Mouse (Mus musculus) forebrain, embryonic 10.5 days (tissue): ENCODE measurements at regions not wholly inside any gene's neighbourhood (a gene's known extent, or its start where the extent isn't known, plus 50 kb on each side); places are given as distances from the start of the nearest gene placed in this dataset.

Experiments
- DNase-seq: peaks from one replicate; pipeline ENCODE4 v3.0.0-alpha.2; 2017; ENCODE audit warnings: low spot score; ENCODE audit errors: extremely low spot score
- H3K27ac ChIP-seq: fragments of 300-500 bp; sonication (generic); 2 replicates; pipeline ENCODE4 v1.5.1; 2016; ENCODE audit warnings: mild to moderate bottlenecking
- H3K27me3 ChIP-seq: fragments of 300-500 bp; sonication (generic); 2 replicates; pipeline ENCODE4 v1.6.1; 2016; ENCODE audit warnings: mild to moderate bottlenecking; ENCODE audit not compliant: poor library complexity, severe bottlenecking
- H3K36me3 ChIP-seq: fragments of 300-500 bp; sonication (generic); replicated peaks from 2 replicates; pipeline ENCODE4 v1.6.1; 2016; ENCODE audit warnings: mild to moderate bottlenecking, moderate library complexity
- H3K4me1 ChIP-seq: fragments of 300-500 bp; sonication (generic); 2 replicates; pipeline ENCODE4 v1.6.1; 2016
- H3K4me3 ChIP-seq: fragments of 300-500 bp; sonication (generic); 2 replicates; pipeline ENCODE4 v1.5.1; 2016; ENCODE audit warnings: mild to moderate bottlenecking, moderate library complexity
- H3K9me3 ChIP-seq: fragments of 300-500 bp; sonication (generic); 2 replicates; pipeline ENCODE4 v1.6.1; 2016; ENCODE audit warnings: mild to moderate bottlenecking, moderate library complexity
- WGBS: fragments of 180-500 bp; shearing (Covaris S2); methylation state at CpG from one replicate; pipeline ENCODE4 v1.1.7; 2016; 5-methylcytosine and 5-hydroxymethylcytosine counted together

DNA sequence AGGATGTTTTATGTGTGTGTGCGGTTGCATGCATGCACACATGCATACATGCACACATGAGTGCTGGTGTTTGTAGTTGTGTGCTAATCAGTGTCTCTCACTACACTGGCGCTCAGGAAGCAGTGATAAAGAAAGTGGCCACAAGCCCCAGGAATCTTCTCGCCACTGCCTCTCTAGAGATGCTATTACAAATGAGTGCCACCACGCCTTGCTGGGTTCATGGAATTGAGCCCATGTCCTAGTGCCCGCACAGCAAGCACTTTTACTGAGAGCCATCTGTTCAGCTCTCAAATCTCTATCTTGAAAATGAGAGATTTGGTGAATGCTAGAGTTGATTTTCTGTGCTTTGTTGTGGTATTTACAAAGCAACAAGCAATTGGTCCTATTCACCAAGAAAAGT lies 373.3 kb downstream of the Lpin1 start:
- H3K27me3 ChIP-seq, result no peaks in the 10 kb centered on the region
- WGBS, result 88% methylated on average over 5 of the region's 5 CpGs

GRCm38 (mm10) chr12:16233559-16233958 lies 377.2 kb downstream of the Lpin1 start:
- Histone ChIP-seq H3K27me3 (no peaks in the 10 kb centered on the region), H3K4me3 (no peak overlapping the region), H3K9me3 (no peaks in the 10 kb centered on the region), H3K36me3 (no peaks in the 10 kb centered on the region), H3K27ac (no peak overlapping the region), H3K4me1 (0 out of 2 replicates have a peak, but pooled peaks cover 4% of the 10 kb centered on the region)
- WGBS, result 86% methylated on average over 3 of the region's 3 CpGs
- DNase-seq, result no peak

More for the DNA sequence above, 373.3 kb downstream of the Lpin1 start:
- H3K27ac ChIP-seq, result no peak overlapping the region
- H3K36me3 ChIP-seq, result no peaks in the 10 kb centered on the region
- no peak overlapping the region for H3K4me3 ChIP-seq
- DNase-seq, result no peak
- H3K9me3 ChIP-seq, result no peaks in the 10 kb centered on the region
- H3K4me1 ChIP-seq, result no peaks in the 10 kb centered on the region

- no peaks in the 10 kb centered on the region for H3K9me3 ChIP-seq
- no peaks in the 10 kb centered on the region for H3K36me3 ChIP-seq
- H3K4me1 ChIP-seq, result 0 out of 2 replicates have a peak, but pooled peaks cover 4% of the 10 kb centered on the region
- H3K4me3 ChIP-seq, result no peak overlapping the region
- 89% methylated on average over 8 of the region's 8 CpGs for WGBS
- no peak for DNase-seq
- H3K27ac ChIP-seq, result no peak overlapping the region
- H3K27me3 ChIP-seq, result no peaks in the 10 kb centered on the region
Observed at GRCm38 (mm10) chr12:16232828-16233227, 377.9 kb downstream of the Lpin1 start.

GRCm38 (mm10) chr12:16232051-16232450 lies 378.7 kb downstream of the Lpin1 start:
- H3K4me1 ChIP-seq, result 0 out of 2 replicates have a peak, but pooled peaks cover 4% of the 10 kb centered on the region
- H3K27ac ChIP-seq, result no peak overlapping the region
- H3K9me3 ChIP-seq, result no peaks in the 10 kb centered on the region
- H3K27me3 ChIP-seq, result no peaks in the 10 kb centered on the region
- WGBS, result 55% methylated on average over 2 of the region's 2 CpGs
- H3K36me3 ChIP-seq, result no peaks in the 10 kb centered on the region
- no peak for DNase-seq
- H3K4me3 ChIP-seq, result no peak overlapping the region

- Histone ChIP-seq H3K27me3 (no peaks in the 10 kb centered on the region), H3K4me3 (no peak overlapping the region), H3K36me3 (no peaks in the 10 kb centered on the region), H3K27ac (no peak overlapping the region), H3K9me3 (no peaks in the 10 kb centered on the region), H3K4me1 (0 out of 2 replicates have a peak, but pooled peaks cover 4% of the 10 kb centered on the region)
- no peak for DNase-seq
- 92% methylated on average over 2 of the region's 2 CpGs for WGBS
Observed at GRCm38 (mm10) chr12:16231093-16231492, 379.7 kb downstream of the Lpin1 start.

- no peaks in the 10 kb centered on the region for H3K36me3 ChIP-seq
- H3K4me1 ChIP-seq, result peaks cover 4% of the 10 kb centered on the region; the same call in 1 of the 2 replicates
- H3K4me3 ChIP-seq, result no peak overlapping the region
- no peaks in the 10 kb centered on the region for H3K9me3 ChIP-seq
- no peaks in the 10 kb centered on the region for H3K27me3 ChIP-seq
- no peak overlapping the region for H3K27ac ChIP-seq
- no peak for DNase-seq
- 85% methylated on average over 2 of the region's 2 CpGs for WGBS
Observed at GRCm38 (mm10) chr12:16225428-16225827, 385.3 kb downstream of the Lpin1 start.

GRCm38 (mm10) chr12:16222836-16223450 lies 387.8 kb downstream of the Lpin1 start:
- H3K27me3 ChIP-seq, result no peaks in the 10 kb centered on the region
- no peaks in the 10 kb centered on the region for H3K36me3 ChIP-seq
- WGBS, result 77% methylated on average over 9 of the region's 9 CpGs
- peaks cover 4% of the 10 kb centered on the region; the same call in 1 of the 2 replicates for H3K4me1 ChIP-seq
- DNase-seq, result no peak
- H3K4me3 ChIP-seq, result no peak overlapping the region
- no peaks in the 10 kb centered on the region for H3K9me3 ChIP-seq
- H3K27ac ChIP-seq, result no peak overlapping the region

- Histone ChIP-seq H3K4me3 (no peak overlapping the region), H3K27ac (no peak overlapping the region), H3K27me3 (no peaks in the 10 kb centered on the region), H3K36me3 (no peaks in the 10 kb centered on the region), H3K9me3 (no peaks in the 10 kb centered on the region), H3K4me1 (peaks cover 4% of the 10 kb centered on the region; the same call in 1 of the 2 replicates)
- no peak for DNase-seq
Observed at GRCm38 (mm10) chr12:16222205-16222604, 388.6 kb downstream of the Lpin1 start.

DNA sequence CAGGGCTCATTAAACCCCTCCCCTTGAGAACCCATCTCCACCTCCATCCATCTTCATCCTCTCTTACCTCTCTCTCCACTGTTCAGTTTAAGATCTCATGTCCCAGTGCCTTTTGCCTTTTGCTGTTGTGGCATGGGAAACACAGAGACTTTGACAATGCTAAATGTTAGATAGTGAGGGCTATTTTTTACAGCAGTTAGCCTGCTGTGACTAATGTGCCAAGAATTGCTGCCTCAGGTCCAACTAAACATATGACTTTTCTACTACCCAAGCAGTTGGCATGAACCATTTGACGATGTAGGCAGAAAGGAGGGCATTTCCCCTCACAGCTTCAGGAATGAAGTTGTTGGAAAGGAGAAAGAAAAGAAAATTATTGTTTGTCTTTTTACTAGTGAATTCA lies 389.6 kb downstream of the Lpin1 start:
- no peaks in the 10 kb centered on the region for H3K36me3 ChIP-seq
- H3K4me1 ChIP-seq, result peaks cover 4% of the 10 kb centered on the region; the same call in 1 of the 2 replicates
- no peaks in the 10 kb centered on the region for H3K9me3 ChIP-seq
- 95% methylated on average over 1 of the region's 1 CpGs for WGBS
- no peaks in the 10 kb centered on the region for H3K27me3 ChIP-seq
- H3K27ac ChIP-seq, result no peak overlapping the region
- DNase-seq, result no peak
- H3K4me3 ChIP-seq, result no peak overlapping the region

GRCm38 (mm10) chr12:16220561-16220960 lies 390.2 kb downstream of the Lpin1 start:
- Histone ChIP-seq H3K9me3 (no peaks in the 10 kb centered on the region), H3K4me1 (peaks cover 4% of the 10 kb centered on the region; the same call in 1 of the 2 replicates), H3K4me3 (no peak overlapping the region), H3K27ac (no peak overlapping the region), H3K36me3 (no peaks in the 10 kb centered on the region), H3K27me3 (no peaks in the 10 kb centered on the region)
- no peak for DNase-seq
- 90% methylated on average over 3 of the region's 3 CpGs for WGBS

DNA sequence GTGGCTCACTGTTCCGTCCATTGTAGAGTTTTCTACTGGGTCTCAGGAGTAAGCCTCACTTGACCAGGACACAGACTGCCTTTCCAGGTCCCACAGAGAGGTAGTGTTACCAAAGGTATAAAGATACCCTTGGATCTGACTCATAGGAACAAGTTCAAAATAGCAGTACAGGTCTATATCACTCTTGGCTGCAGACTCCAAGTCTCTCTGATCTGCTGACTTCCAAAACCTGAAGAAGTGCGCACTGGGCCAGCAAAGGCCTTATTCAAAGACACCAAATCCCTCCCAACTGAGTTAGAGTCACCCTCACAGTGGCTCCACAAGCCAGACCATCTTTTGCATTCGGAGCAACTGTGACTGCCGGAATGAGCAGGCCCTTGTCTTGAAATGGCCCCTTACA lies 391.9 kb downstream of the Lpin1 start:
- Histone ChIP-seq H3K27ac (no peak overlapping the region), H3K4me1 (peaks cover 4% of the 10 kb centered on the region; the same call in 1 of the 2 replicates), H3K36me3 (no peaks in the 10 kb centered on the region), H3K9me3 (no peaks in the 10 kb centered on the region), H3K4me3 (no peak overlapping the region), H3K27me3 (no peaks in the 10 kb centered on the region)
- no peak for DNase-seq
- 93% methylated on average over 4 of the region's 4 CpGs for WGBS

GRCm38 (mm10) chr12:16210553-16210952 lies 393.8 kb upstream of the Trib2 start:
- no peak for DNase-seq
- H3K27me3 ChIP-seq, result no peaks in the 10 kb centered on the region
- no peaks in the 10 kb centered on the region for H3K4me1 ChIP-seq
- no peak overlapping the region for H3K27ac ChIP-seq
- no peak overlapping the region for H3K4me3 ChIP-seq
- H3K36me3 ChIP-seq, result no peaks in the 10 kb centered on the region
- no peaks in the 10 kb centered on the region for H3K9me3 ChIP-seq
- 77% methylated on average over 4 of the region's 4 CpGs for WGBS

DNA sequence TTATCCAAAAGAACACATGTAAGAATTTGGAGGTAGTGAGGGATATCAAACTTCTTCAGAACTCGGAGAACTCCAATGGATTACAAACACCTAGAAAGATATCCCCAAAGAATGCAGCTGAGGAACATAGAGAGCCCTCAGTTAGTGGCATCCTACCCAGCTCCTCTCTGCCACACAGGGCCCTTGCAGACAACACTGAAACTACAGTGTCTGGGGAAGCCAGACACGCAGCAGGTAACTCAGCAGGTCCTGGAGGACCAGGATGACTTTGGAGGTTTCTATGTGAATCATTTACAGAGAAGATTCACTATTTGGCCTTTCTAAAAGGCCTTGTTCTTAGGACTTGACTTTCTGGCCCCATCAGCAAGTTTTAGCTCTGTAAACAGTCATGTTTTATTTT lies 393.4 kb upstream of the Trib2 start:
- Histone ChIP-seq H3K27ac (no peak overlapping the region), H3K4me1 (no peaks in the 10 kb centered on the region), H3K9me3 (no peaks in the 10 kb centered on the region), H3K27me3 (no peaks in the 10 kb centered on the region), H3K36me3 (no peaks in the 10 kb centered on the region), H3K4me3 (no peak overlapping the region)
- no peak for DNase-seq
- 75% methylated on average over 2 of the region's 2 CpGs for WGBS

DNA sequence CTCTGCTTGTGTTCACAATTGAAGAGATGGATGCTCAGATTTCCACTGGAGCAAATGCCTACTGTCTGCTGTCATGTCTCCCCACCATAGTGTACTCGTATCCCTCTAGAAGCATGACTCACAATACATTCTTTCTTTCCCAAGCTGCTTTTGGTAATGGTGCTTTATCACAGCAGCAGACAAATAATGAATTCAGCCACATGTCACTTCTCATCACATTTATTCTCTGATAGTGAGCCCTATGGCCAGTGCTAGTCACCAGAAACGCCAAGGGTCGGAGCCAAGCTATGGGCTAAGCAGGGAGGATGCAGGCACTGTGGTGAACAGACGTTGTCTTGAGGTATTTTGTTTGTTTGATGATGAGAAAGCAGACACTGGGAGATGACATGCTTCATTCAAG lies 388.2 kb upstream of the Trib2 start:
- DNase-seq, result no peak
- WGBS, result 89% methylated on average over 4 of the region's 4 CpGs
- Histone ChIP-seq H3K27me3 (no peaks in the 10 kb centered on the region), H3K27ac (no peak overlapping the region), H3K4me1 (no peaks in the 10 kb centered on the region), H3K36me3 (no peaks in the 10 kb centered on the region), H3K4me3 (no peak overlapping the region), H3K9me3 (no peaks in the 10 kb centered on the region)
